Mouse (Mus musculus) left cerebral cortex, postnatal 10 days (tissue): Measurements from ENCODE around the gene Ahcyl2. TPM values are rescaled to one million over a fixed set of nuclear protein-coding genes. Genes with fewer than 3 reads are reported as not detected.
A peak's percentile ranks its signal among the peaks of the same experiment; 100 is the strongest.

Experiments
- DNase-seq, 2 experiments: peaks; one replicate each; pipeline ENCODE4 v3.0.0; 2021 to 2022; ENCODE audit warnings: low spot score in 2 of 2, mixed read lengths in 1 of 2; ENCODE audit errors: extremely low spot score in 1 of 2
- intact Hi-C: fragments of 180-260 bp; cut with DNase I; formaldehyde crosslinking; loops from one replicate; pipeline ENCODE4 v1.15.1; 2025
- total RNA-seq, 2 experiments: library from RNA; stranded (reverse); gene quantifications; 2 replicates each; pipeline ENCODE4 v1.2.3; 2021

Ahcyl2 gene
- total RNA-seq, 2 experiments from 2014 or later, result 67.9 to 75.9 TPM

- intact Hi-C loops, result no loop called here
- no peak for DNase-seq
Observed at GRCm38 (mm10) chr6:29875576-29875975, 107.8 kb downstream of the Ahcyl2 start.

DNA sequence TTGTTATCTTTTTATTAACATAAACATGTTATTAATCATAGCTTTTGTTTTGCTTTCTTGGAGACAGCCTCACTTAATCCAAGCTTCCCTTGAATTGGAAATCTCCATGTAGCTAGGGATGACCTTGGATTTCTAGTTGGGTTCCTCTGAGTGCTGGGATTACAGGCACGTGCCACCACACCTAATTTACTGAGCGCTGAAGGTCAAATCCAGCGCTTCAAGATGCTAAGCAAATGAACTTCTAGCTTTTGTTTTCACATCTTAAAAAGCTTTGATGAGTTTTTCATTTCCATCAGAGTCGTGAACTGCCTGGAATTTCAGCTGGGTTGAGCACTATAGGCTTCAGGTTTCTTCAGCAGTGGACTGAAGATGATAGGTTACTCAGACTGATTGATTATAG, 109.0 kb downstream of the Ahcyl2 start:
- intact Hi-C loops, result no loop called here
- DNase-seq, result no peak

GRCm38 (mm10) chr6:29879579-29879978, 111.8 kb downstream of the Ahcyl2 start:
- intact Hi-C loops, result no loop called here
- DNase-seq, result no peak

DNA sequence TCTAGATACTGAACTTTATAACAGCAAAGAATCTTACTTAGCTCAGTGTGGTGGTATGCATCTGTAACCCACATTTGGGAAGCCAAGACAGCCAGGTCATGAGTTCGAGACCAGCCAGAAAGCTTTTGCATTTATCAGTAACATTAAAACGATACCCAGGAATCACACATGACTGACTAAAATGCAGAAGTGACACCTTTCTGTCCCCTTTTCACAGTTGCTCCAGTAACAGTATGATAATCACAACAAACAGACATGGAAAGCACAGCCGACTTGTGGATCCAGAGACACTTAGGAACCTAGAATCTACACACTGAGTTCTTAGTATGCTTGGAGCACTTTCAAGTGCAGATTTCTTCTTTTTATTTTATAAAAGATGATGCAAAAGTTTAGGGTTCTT, 113.0 kb downstream of the Ahcyl2 start:
- DNase-seq, result no peak
- intact Hi-C loops, result no loop called here

DNA sequence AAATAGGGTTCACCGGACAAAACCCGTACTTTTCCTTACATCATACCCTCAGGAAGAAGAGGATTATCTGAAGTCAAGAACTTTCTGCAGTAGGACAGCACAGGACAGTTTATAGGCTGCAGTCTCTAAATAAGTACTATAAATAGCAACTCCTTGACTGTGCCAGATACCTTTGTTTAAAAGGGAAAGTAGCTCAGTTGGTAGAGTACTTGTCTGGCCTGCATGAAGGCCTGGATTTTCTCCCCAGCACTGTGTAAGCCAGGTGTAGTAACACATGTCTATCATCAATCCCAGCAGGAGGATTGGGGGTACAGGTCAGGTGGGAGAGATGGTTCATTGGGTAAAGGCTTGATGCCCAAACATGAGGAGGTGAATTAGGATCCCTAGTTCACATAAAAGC, 114.1 kb downstream of the Ahcyl2 start:
- intact Hi-C loops, result no loop called here

GRCm38 (mm10) chr6:29882870-29883269, 115.1 kb downstream of the Ahcyl2 start:
- intact Hi-C loops, result no loop called here
- DNase-seq, result no peak

More for the DNA sequence above, 114.1 kb downstream of the Ahcyl2 start:
- DNase-seq, result no peak

DNA sequence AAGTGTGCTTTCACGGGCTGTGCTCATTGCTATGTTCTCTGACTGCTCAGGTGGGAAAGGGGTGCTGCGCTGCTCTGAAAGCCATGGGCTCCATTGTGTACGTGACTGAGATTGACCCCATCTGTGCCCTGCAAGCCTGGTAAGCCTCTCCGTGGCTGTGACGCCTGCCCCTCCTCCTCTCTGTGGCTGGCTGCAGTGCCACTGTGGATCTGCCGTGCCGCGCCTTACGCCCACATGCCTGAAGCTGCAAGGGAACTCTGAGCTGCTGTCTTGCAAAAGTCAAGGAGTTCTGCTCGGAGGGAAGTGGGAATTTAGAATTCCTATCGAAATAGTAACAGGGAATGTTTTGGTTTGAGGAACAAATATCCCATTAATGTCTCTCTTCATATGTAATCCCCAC, 123.3 kb downstream of the Ahcyl2 start:
- peak in 1 of 2 experiments; percentile 32 for DNase-seq
- intact Hi-C loops, result no loop called here

GRCm38 (mm10) chr6:29896976-29897375, 129.2 kb downstream of the Ahcyl2 start:
- no peak for DNase-seq
- intact Hi-C loops, result no loop called here

- intact Hi-C loops, result no loop called here
- no peak for DNase-seq
Observed at GRCm38 (mm10) chr6:29901450-29901849, 133.6 kb downstream of the Ahcyl2 start.

GRCm38 (mm10) chr6:29902256-29902655, 134.4 kb downstream of the Ahcyl2 start:
- no peak for DNase-seq
- intact Hi-C loops, result no loop called here

GRCm38 (mm10) chr6:29903343-29903914, 135.6 kb downstream of the Ahcyl2 start:
- DNase-seq, result no peak
- intact Hi-C loops, result no loop called here

- intact Hi-C loops, result no loop called here
- no peak for DNase-seq
Observed at GRCm38 (mm10) chr6:29904281-29904680, 136.5 kb downstream of the Ahcyl2 start.

DNA sequence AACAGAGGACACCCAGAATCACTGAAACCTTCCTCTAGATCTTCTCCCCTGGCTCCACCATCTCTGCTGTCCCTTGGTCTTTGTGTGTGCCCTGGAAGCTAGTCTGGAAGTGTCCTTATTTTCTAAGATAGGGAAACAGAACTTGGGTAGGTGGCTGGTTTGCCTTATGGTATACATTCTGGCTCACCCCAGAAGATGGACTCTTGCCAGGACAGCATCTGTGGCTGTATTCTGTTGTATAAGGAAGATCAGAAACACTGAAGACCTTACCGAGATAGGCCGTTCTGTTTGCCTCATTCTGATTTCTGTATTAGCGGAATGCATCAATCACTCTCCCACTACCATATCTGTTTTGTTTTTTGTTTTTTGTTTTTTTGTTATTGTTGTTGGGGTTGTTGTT, 142.8 kb downstream of the Ahcyl2 start:
- no peak for DNase-seq
- intact Hi-C loops, result no loop called here

GRCm38 (mm10) chr6:29913673-29914072, 145.9 kb downstream of the Ahcyl2 start:
- intact Hi-C loops, result no loop called here
- DNase-seq, result no peak

GRCm38 (mm10) chr6:29914136-29914535, 146.3 kb downstream of the Ahcyl2 start:
- intact Hi-C loops, result no loop called here
- DNase-seq, result no peak

GRCm38 (mm10) chr6:29915836-29916235, 148.0 kb downstream of the Ahcyl2 start:
- DNase-seq, result no peak
- intact Hi-C loops, result loop anchor here (5.0 kb wide), 1 partner anchor 131 kb away; the partner anchor contains the start of gene Nrf1

DNA sequence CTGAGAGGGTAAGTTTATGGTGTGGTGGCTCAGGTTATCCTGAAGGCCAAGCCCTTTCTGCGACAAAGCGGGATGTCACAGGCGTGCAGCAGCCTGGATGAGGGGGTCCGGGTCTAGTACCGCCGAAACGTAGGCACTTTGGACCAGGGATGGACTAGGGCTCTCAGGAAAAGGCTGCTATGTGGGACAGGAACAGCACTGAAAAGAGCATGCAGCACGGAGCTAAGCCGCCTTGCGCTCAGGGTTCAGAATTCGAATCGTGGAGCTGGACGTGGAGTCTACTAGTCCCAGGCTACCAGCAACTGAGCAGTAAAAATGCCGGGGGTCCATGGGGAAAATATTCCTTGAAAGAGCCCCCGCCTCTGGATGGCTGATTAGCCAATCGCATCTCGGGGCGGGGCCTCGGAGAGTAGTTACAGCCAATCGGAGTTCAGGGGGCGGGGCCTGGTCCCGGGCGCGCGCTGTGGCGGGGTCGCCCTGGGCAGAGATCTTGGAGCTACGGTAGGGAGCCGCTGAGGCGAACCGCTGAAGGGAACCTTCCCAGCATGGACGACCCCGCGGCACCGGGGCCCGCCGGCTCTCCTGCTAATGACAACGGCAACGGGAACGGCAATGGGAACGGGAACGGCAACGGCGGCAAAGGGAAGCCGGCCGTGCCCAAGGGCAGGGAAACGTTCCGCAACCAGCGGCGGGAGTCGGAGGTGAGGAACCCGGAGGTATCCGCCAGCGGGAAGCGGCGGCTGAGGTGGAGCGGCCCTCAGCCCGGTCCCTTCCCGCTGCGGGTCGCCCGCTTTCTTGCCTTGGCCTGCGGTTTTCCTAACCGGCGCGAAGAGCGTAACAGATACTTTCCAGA, 148.9 kb downstream of the Ahcyl2 start, which contains the start of gene Strip2:
Gene Strip2 (plus strand): TSS at position 483 of the 853 bp plus-strand sequence.
- intact Hi-C loops, result loop anchor here (5.0 kb wide), 1 partner anchor 131 kb away; the partner anchor contains the start of gene Nrf1
- DNase-seq, result peak; percentile 88 to 96

DNA sequence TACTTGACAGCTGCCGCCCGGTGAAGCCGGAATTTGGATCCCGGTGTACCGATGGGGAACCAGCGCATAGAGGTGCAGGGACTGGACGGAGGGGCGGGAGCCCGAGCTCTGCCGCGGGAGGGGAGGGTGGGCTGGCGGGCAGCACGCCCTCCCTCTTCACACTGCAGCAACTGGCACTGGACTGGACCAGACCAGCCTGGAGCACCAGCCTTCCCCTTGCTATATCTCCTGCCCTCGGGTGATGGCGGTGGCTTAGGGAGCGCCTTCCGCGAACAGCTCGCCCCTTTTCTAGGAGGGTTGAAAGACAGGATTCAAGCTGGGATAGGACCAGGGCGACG, 149.5 kb downstream of the Ahcyl2 start:
- intact Hi-C loops, result loop anchor here (5.0 kb wide), 1 partner anchor 130 kb away; the partner anchor contains the start of gene Nrf1
- no peak for DNase-seq

GRCm38 (mm10) chr6:29917947-29918346, 150.1 kb downstream of the Ahcyl2 start:
- intact Hi-C loops, result loop anchor here (5.0 kb wide), 1 partner anchor 129 kb away; the partner anchor contains the start of gene Nrf1

DNA sequence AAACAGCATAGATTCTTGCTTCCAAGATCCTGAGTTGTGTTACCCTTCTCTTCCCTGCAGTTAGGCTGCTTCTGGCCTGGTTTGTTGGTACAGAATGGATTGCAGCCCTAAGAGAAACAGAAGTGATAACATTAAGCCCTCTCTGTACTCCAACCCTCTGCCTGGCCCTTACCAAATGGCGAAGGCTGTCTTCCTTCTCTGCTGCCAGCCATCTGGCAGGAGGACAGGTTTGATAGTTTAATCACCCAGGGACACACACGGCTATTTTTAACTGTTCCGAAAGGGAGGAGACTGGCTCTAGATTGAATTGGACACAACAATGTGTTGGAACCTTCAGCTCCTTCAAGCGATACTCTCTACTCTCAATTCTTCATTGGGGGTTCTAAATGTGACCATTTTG, 155.7 kb downstream of the Ahcyl2 start:
- intact Hi-C loops, result no loop called here
- DNase-seq, result no peak

More at GRCm38 (mm10) chr6:29917947-29918346, 150.1 kb downstream of the Ahcyl2 start:
- no peak for DNase-seq
